Mouse (Mus musculus): ENCODE results near the gene Phlda3. TPM values are rescaled to one million over a fixed set of nuclear protein-coding genes. Genes with fewer than 3 reads are reported as not detected.

Gene Phlda3
- polyA plus RNA-seq, 1 experiment from 2014 or later, result 78.4 TPM

- TF ChIP-seq CTCF (IDR thresholded peaks at IDR 0.05; ENCODE audit: low read depth), result no peak
- Histone ChIP-seq H3K4me2 (ENCODE audit: low read length) (peak overlapping the region; percentile 84), H3K36me3 (ENCODE audit: insufficient read depth, low read length) (no peaks in the 10 kb centered on the region), H3K9ac (ENCODE audit: low read depth, low read length) (0 out of 2 replicates have a peak overlapping the region, but pooled peaks have one; percentile 42), H3K9me3 (replicated peaks; ENCODE audit: low read length) (no peaks in the 10 kb centered on the region), H3K27me3 (ENCODE audit: insufficient read depth, low read length) (no peaks in the 10 kb centered on the region), H3K27ac (peak overlapping the region; percentile 91), H3K4me3 (replicated peaks; ENCODE audit: low read depth, low read length) (peak overlapping the region; percentile 68; the same call in 1 of the 2 replicates), H3K4me1 (replicated peaks; ENCODE audit: insufficient read depth, low read length) (peaks cover 53% of the 10 kb centered on the region)
- ATAC-seq (replicated peaks; ENCODE audit: low FRiP score, low read depth), result peak; percentile 65
- WGBS, result 20% methylated on average over 11 of the region's 11 CpGs
- peak; percentile 93 for DNase-seq (ENCODE audit: low spot score)
These were observed 33.8 kb upstream of the Phlda3 start for GRCm38 (mm10) chr1:135731897-135732684.

GRCm38 (mm10) chr1:135734225-135734937, 31.5 kb upstream of the Phlda3 start:
- DNase-seq (ENCODE audit: low spot score), result peak; percentile 78
- H3K27me3 ChIP-seq (ENCODE audit: insufficient read depth, low read length), result no peaks in the 10 kb centered on the region

GRCm38 (mm10) chr1:135735460-135735859, 30.5 kb upstream of the Phlda3 start:
- H3K4me3 ChIP-seq (replicated peaks; ENCODE audit: low read depth, low read length), result no peak overlapping the region
- WGBS, result 40% methylated on average over 6 of the region's 6 CpGs
- H3K27me3 ChIP-seq (ENCODE audit: insufficient read depth, low read length), result no peaks in the 10 kb centered on the region
- DNase-seq (ENCODE audit: low spot score) (no peak), ATAC-seq (replicated peaks; ENCODE audit: low FRiP score, low read depth) (no peak)
- H3K4me1 ChIP-seq (replicated peaks; ENCODE audit: insufficient read depth, low read length), result peaks cover 50% of the 10 kb centered on the region
- no peak for TF ChIP-seq CTCF (IDR thresholded peaks at IDR 0.05; ENCODE audit: low read depth)
- no peaks in the 10 kb centered on the region for H3K36me3 ChIP-seq (ENCODE audit: insufficient read depth, low read length)
- no peak overlapping the region for H3K4me2 ChIP-seq (ENCODE audit: low read length)
- no peaks in the 10 kb centered on the region for H3K9me3 ChIP-seq (replicated peaks; ENCODE audit: low read length)
- 0 out of 2 replicates have a peak overlapping the region, but pooled peaks have one; percentile 23 for H3K9ac ChIP-seq (ENCODE audit: low read depth, low read length)
- H3K27ac ChIP-seq, result no peak overlapping the region

More at GRCm38 (mm10) chr1:135734225-135734937, 31.5 kb upstream of the Phlda3 start:
- peak overlapping the region; percentile 10; the same call in 1 of the 2 replicates for H3K4me2 ChIP-seq (ENCODE audit: low read length)
- H3K36me3 ChIP-seq (ENCODE audit: insufficient read depth, low read length), result no peaks in the 10 kb centered on the region
- no peak for TF ChIP-seq CTCF (IDR thresholded peaks at IDR 0.05; ENCODE audit: low read depth)
- WGBS, result 43% methylated on average over 5 of the region's 7 CpGs
- ATAC-seq (replicated peaks; ENCODE audit: low FRiP score, low read depth), result no peak
- H3K4me3 ChIP-seq (replicated peaks; ENCODE audit: low read depth, low read length), result no peak overlapping the region
- H3K27ac ChIP-seq, result peak overlapping the region; percentile 32; the same call in 1 of the 2 replicates
- no peak overlapping the region for H3K9ac ChIP-seq (ENCODE audit: low read depth, low read length)
- peaks cover 52% of the 10 kb centered on the region for H3K4me1 ChIP-seq (replicated peaks; ENCODE audit: insufficient read depth, low read length)
- no peaks in the 10 kb centered on the region for H3K9me3 ChIP-seq (replicated peaks; ENCODE audit: low read length)

- no peak for DNase-seq (ENCODE audit: low spot score)
- no peak for ATAC-seq (replicated peaks; ENCODE audit: low FRiP score, low read depth)
- 67% methylated on average over 7 of the region's 7 CpGs for WGBS
These were observed 20.9 kb upstream of the Phlda3 start for GRCm38 (mm10) chr1:135744987-135745386.

GRCm38 (mm10) chr1:135746248-135746647, 19.7 kb upstream of the Phlda3 start:
- no peaks in the 10 kb centered on the region for H3K27me3 ChIP-seq (ENCODE audit: insufficient read depth, low read length)
- H3K36me3 ChIP-seq (ENCODE audit: insufficient read depth, low read length), result peaks cover 35% of the 10 kb centered on the region
- DNase-seq (ENCODE audit: low spot score) (no peak), ATAC-seq (replicated peaks; ENCODE audit: low FRiP score, low read depth) (no peak)
- H3K4me3 ChIP-seq (replicated peaks; ENCODE audit: low read depth, low read length), result no peak overlapping the region
- H3K4me2 ChIP-seq (ENCODE audit: low read length), result no peak overlapping the region
- H3K9ac ChIP-seq (ENCODE audit: low read depth, low read length), result no peak overlapping the region
- H3K27ac ChIP-seq, result no peak overlapping the region
- peaks cover 16% of the 10 kb centered on the region for H3K4me1 ChIP-seq (replicated peaks; ENCODE audit: insufficient read depth, low read length)
- no peaks in the 10 kb centered on the region for H3K9me3 ChIP-seq (replicated peaks; ENCODE audit: low read length)
- WGBS, result 52% methylated on average over 4 of the region's 4 CpGs
- no peak for TF ChIP-seq CTCF (IDR thresholded peaks at IDR 0.05; ENCODE audit: low read depth)

More at GRCm38 (mm10) chr1:135744987-135745386, 20.9 kb upstream of the Phlda3 start:
- no peaks in the 10 kb centered on the region for H3K9me3 ChIP-seq (replicated peaks; ENCODE audit: low read length)
- no peaks in the 10 kb centered on the region for H3K27me3 ChIP-seq (ENCODE audit: insufficient read depth, low read length)
- H3K36me3 ChIP-seq (ENCODE audit: insufficient read depth, low read length), result peaks cover 26% of the 10 kb centered on the region
- no peak for TF ChIP-seq CTCF (IDR thresholded peaks at IDR 0.05; ENCODE audit: low read depth)
- no peak overlapping the region for H3K4me2 ChIP-seq (ENCODE audit: low read length)
- H3K27ac ChIP-seq, result no peak overlapping the region
- H3K9ac ChIP-seq (ENCODE audit: low read depth, low read length), result no peak overlapping the region
- H3K4me3 ChIP-seq (replicated peaks; ENCODE audit: low read depth, low read length), result no peak overlapping the region
- peaks cover 22% of the 10 kb centered on the region for H3K4me1 ChIP-seq (replicated peaks; ENCODE audit: insufficient read depth, low read length)

- Histone ChIP-seq H3K9me3 (replicated peaks; ENCODE audit: low read length) (no peaks in the 10 kb centered on the region), H3K36me3 (ENCODE audit: insufficient read depth, low read length) (peaks cover 25% of the 10 kb centered on the region), H3K4me2 (ENCODE audit: low read length) (no peak overlapping the region), H3K27ac (no peak overlapping the region), H3K27me3 (ENCODE audit: insufficient read depth, low read length) (no peaks in the 10 kb centered on the region), H3K4me1 (replicated peaks; ENCODE audit: insufficient read depth, low read length) (no peaks in the 10 kb centered on the region), H3K9ac (ENCODE audit: low read depth, low read length) (no peak overlapping the region), H3K4me3 (replicated peaks; ENCODE audit: low read depth, low read length) (no peak overlapping the region)
- ATAC-seq (replicated peaks; ENCODE audit: low FRiP score, low read depth) (peak; percentile 97), DNase-seq (ENCODE audit: low spot score) (peak; percentile 98)
- TF ChIP-seq CTCF (IDR thresholded peaks at IDR 0.05; ENCODE audit: low read depth), result peak; percentile 100
- WGBS, result 13% methylated on average over 10 of the region's 10 CpGs
These were observed 13.1 kb upstream of the Phlda3 start for GRCm38 (mm10) chr1:135752737-135753348.

Measured in kidney, postnatal 0 days (tissue).